Mouse (Mus musculus) embryo, embryonic 9.5 days (tissue): ENCODE results near the gene Edc4.

ENCODE experiments used
- DNase-seq: peaks from one replicate; pipeline ENCODE4 v3.0.0-alpha.2; 2017; ENCODE audit errors: extremely low spot score

Gene Edc4

GRCm38 (mm10) chr8:105874301-105874700, 6.4 kb upstream of the Edc4 start:
- DNase-seq = no peak

- no peak for DNase-seq
Measured at GRCm38 (mm10) chr8:105889756-105890465, 9.2 kb downstream of the Edc4 start.

GRCm38 (mm10) chr8:105890870-105891269, 10.2 kb downstream of the Edc4 start:
- no peak for DNase-seq

- DNase-seq = no peak
Measured at GRCm38 (mm10) chr8:105892432-105892831, 11.8 kb downstream of the Edc4 start.

- peak; percentile 79 for DNase-seq
Measured at GRCm38 (mm10) chr8:105893339-105893738, 12.7 kb downstream of the Edc4 start, which contains the start of gene Nrn1l. Gene Nrn1l (plus strand): TSS chr8:105893567.

- no peak for DNase-seq
Measured at GRCm38 (mm10) chr8:105897801-105898480, 17.3 kb downstream of the Edc4 start.

- peak; percentile 97 for DNase-seq
Measured at GRCm38 (mm10) chr8:105900180-105900940, 19.7 kb downstream of the Edc4 start, which contains the start of gene Pskh1. Gene Pskh1 (plus strand): TSS chr8:105900441.

- DNase-seq = no peak
Measured at GRCm38 (mm10) chr8:105900941-105901616, 20.4 kb downstream of the Edc4 start.

GRCm38 (mm10) chr8:105919390-105919789, 38.7 kb downstream of the Edc4 start:
- no peak for DNase-seq

GRCm38 (mm10) chr8:105925123-105925522, 44.4 kb downstream of the Edc4 start:
- no peak for DNase-seq

GRCm38 (mm10) chr8:105930602-105931001, 49.9 kb downstream of the Edc4 start:
- DNase-seq = peak; percentile 89

- DNase-seq = no peak
Measured at GRCm38 (mm10) chr8:105931271-105931670, 50.6 kb downstream of the Edc4 start.

GRCm38 (mm10) chr8:105932525-105932924, 51.8 kb downstream of the Edc4 start:
- no peak for DNase-seq

- DNase-seq = no peak
Measured at GRCm38 (mm10) chr8:105933762-105934161, 53.1 kb downstream of the Edc4 start, which contains the start of gene Ctrl. Gene Ctrl (minus strand): TSS chr8:105933862.

GRCm38 (mm10) chr8:105935105-105935504, 54.4 kb downstream of the Edc4 start:
- no peak for DNase-seq

GRCm38 (mm10) chr8:105935863-105936603, 55.4 kb downstream of the Edc4 start:
- DNase-seq = no peak

- DNase-seq = peak; percentile 89
Measured at GRCm38 (mm10) chr8:105936866-105937475, 56.3 kb downstream of the Edc4 start.

- peak; percentile 39 for DNase-seq
Measured at GRCm38 (mm10) chr8:105937496-105938305, 57.0 kb downstream of the Edc4 start.

- DNase-seq = no peak
Measured at GRCm38 (mm10) chr8:105938306-105938669, 57.6 kb downstream of the Edc4 start, which contains the start of gene Psmb10. Gene Psmb10 (minus strand): TSS chr8:105938444.

GRCm38 (mm10) chr8:105942026-105942425, 61.3 kb downstream of the Edc4 start:
- no peak for DNase-seq
